Mouse (Mus musculus) kidney, adult 2 months (tissue): ENCODE results near the gene Rcn1.

ENCODE experiments used
- CTCF ChIP-seq: fragments of 200-500 bp; conservative IDR thresholded peaks from 2 replicates; pipeline ENCODE4 v1.5.1; 2011; ENCODE audit warnings: low read depth, mild to moderate bottlenecking, control low read depth, low read length, moderate library complexity, mixed read lengths; ENCODE audit not compliant: insufficient read depth, insufficient read length
- POLR2A ChIP-seq: fragments of 200-500 bp; IDR thresholded peaks from one replicate; pipeline ENCODE4 v1.6.1; 2011; ENCODE audit warnings: low read depth, low read length, control low read depth

DNA sequence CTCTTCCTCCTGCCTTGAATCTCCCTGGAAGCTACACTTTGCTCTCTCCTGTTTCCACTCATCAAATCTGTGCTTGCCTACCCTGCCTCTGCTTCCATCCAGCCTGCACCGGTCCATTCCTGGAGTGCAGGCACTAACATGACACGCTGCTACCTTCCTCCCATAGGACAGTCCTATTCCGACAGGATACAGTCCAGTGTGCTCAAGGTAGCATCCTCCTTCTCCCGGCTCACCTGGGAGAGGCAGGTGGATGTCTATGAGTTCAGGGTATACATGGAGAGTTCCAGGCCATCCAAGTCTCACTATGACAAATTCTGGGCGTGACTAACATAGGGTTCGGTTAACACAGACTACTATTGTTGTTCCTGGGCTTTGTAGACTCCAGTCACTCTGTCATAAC lies 27.0 kb downstream of the Rcn1 start:
- TF ChIP-seq POLR2A (no peak), CTCF (no peak)
